Mouse (Mus musculus) neural tube, embryonic 10.5 days (tissue): Measurements from ENCODE around the gene Ankrd13a.

ENCODE experiments used
- DNase-seq: peaks from one replicate; pipeline ENCODE4 v3.0.0-alpha.2; 2017; ENCODE audit warnings: low spot score; ENCODE audit errors: extremely low spot score

Ankrd13a gene

GRCm38 (mm10) chr5:114774403-114775051, at the start of gene Ankrd13a:
TSS of gene Ankrd13a (plus strand) at chr5:114774677.
- peak; percentile 91 for DNase-seq

- no peak for DNase-seq
These were observed 46.3 kb upstream of the Ankrd13a start for GRCm38 (mm10) chr5:114728160-114728559.

- no peak for DNase-seq
These were observed 44.3 kb upstream of the Ankrd13a start for GRCm38 (mm10) chr5:114730129-114730528.

GRCm38 (mm10) chr5:114731498-114731897, 43.0 kb upstream of the Ankrd13a start:
- DNase-seq = no peak

- DNase-seq = no peak
These were observed 42.5 kb upstream of the Ankrd13a start for GRCm38 (mm10) chr5:114731969-114732368.

- DNase-seq = no peak
These were observed 40.9 kb upstream of the Ankrd13a start for GRCm38 (mm10) chr5:114733606-114734005.

- no peak for DNase-seq
These were observed 37.2 kb upstream of the Ankrd13a start for GRCm38 (mm10) chr5:114737090-114737887.

GRCm38 (mm10) chr5:114738707-114739241, 35.7 kb upstream of the Ankrd13a start:
- no peak for DNase-seq

- DNase-seq = no peak
These were observed 33.9 kb upstream of the Ankrd13a start for GRCm38 (mm10) chr5:114740595-114740994.

GRCm38 (mm10) chr5:114742572-114742971, 31.9 kb upstream of the Ankrd13a start:
- no peak for DNase-seq

GRCm38 (mm10) chr5:114742998-114743696, 31.3 kb upstream of the Ankrd13a start:
- DNase-seq = no peak

- DNase-seq = no peak
These were observed 30.8 kb upstream of the Ankrd13a start for GRCm38 (mm10) chr5:114743697-114744090.

- no peak for DNase-seq
These were observed 28.9 kb upstream of the Ankrd13a start for GRCm38 (mm10) chr5:114745581-114745980.

- no peak for DNase-seq
These were observed 27.6 kb upstream of the Ankrd13a start for GRCm38 (mm10) chr5:114746886-114747285.

GRCm38 (mm10) chr5:114747521-114747920, 27.0 kb upstream of the Ankrd13a start:
- no peak for DNase-seq

GRCm38 (mm10) chr5:114750325-114750724, 24.2 kb upstream of the Ankrd13a start:
- no peak for DNase-seq

GRCm38 (mm10) chr5:114752397-114752796, 22.1 kb upstream of the Ankrd13a start:
- no peak for DNase-seq

- DNase-seq = no peak
These were observed 21.1 kb upstream of the Ankrd13a start for GRCm38 (mm10) chr5:114753384-114753783.

GRCm38 (mm10) chr5:114759536-114760090, 14.9 kb upstream of the Ankrd13a start:
- DNase-seq = no peak

GRCm38 (mm10) chr5:114761980-114762379, 12.5 kb upstream of the Ankrd13a start:
- no peak for DNase-seq
